Mouse (Mus musculus): ENCODE data around the gene Ptger4. TPM values are rescaled to one million over a fixed set of nuclear protein-coding genes. Genes with fewer than 3 reads are reported as not detected.
"Not testable (repeated sequence)": the region's sequence is repeated elsewhere in the genome, so short reads cannot be mapped to it uniquely, and the experiment has no call there.

Ptger4 gene
- total RNA-seq, 2 experiments from 2014 or later = 4.2 to 5.5 TPM

GRCm38 (mm10) chr15:5239361-5239760, 4.6 kb downstream of the Ptger4 start:
- no peak for ATAC-seq (replicated peaks; ENCODE audit: low FRiP score, poor library complexity, severe bottlenecking)

DNA sequence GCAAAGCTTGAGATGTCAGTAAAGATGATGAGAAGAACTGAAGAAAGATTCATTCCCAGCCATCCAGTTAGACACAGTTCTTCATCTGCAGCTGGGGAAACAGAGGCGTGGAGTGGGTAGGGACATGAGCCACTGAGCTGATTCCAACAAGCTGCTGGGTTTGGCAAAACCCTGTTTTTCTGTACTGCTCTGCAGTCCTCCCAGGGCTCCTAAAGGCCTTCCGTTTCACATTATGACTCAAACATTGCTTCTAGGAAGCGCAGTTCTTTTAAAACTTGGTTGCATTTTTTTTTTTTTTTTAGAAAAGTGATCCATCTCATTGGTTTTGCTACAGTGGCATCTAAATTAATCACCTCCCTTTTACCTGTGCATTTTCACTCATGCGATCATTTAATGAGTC, 5.4 kb downstream of the Ptger4 start:
- ATAC-seq (replicated peaks; ENCODE audit: low FRiP score, poor library complexity, severe bottlenecking) = no peak

- ATAC-seq (replicated peaks; ENCODE audit: low FRiP score, poor library complexity, severe bottlenecking) = no peak
Observed at GRCm38 (mm10) chr15:5238073-5238472, 5.9 kb downstream of the Ptger4 start.

DNA sequence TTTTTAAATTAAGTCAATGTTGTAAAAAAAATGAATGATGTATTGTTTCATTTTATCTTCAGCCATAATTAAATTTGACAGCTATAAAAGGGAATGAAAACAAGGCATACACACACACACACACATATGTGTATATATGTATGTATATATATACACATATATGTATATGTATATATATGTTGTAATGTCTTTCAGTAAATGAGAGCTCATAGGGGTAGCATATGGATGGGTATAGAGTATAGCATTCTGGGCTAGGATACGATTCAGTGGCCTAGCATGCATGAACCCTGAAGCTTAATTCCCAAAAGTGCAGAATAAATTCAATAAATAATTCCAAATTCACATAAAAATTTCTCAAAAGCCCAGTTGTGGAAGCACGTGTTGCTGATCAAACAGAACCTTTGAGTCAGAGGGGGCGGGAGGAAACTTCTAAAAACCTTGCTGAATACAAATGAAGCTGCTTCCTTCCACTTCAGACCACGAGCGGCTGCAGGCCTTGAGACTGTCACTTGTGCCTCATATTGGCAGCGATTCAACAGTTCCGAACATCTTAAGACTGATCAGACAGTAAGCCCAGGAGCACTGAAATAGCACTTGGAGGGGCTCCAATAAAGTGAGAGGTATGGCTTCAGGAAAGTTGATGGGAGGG, 6.9 kb downstream of the Ptger4 start:
- ATAC-seq (replicated peaks; ENCODE audit: low FRiP score, poor library complexity, severe bottlenecking) = no peak

DNA sequence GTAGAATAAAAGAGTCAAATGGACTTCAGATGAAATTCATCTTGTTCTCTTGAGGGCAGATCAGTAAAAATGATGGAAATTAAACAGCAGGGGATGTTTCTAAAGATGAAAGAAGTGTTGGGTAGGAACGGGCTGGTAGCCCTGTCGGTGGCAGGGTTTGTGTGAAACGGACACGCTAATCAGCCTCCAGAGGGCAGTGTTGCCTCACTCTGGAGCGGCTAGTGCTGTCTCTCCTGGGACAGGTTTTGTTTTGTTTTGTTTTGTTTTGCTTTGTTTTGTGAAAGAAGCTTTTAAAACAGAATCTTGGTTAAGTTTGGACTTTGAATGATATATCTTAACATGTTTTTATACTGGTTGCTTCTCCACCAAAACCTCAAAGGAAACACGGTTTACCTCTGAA, 7.4 kb downstream of the Ptger4 start:
- peak; percentile 81 for ATAC-seq (replicated peaks; ENCODE audit: low FRiP score, poor library complexity, severe bottlenecking)

DNA sequence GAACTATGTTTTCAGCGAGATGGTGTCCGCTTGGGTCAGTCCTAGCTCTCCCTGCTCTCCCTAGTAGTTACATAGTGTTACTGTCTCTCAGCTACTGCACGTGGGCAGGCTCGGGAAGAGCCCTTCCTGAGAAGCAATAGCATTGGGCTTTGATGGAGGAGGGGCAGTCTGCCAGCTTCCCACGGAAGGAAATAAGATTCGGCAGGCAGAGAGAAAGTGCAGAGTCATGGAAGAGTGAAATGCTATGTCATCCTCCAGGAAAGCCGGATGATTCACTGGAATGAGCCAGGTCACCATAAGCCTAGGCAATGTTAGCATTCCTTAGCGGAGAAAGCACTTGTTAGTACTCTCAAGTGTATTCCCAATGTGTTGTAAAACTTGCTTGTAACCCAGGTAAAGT, 8.5 kb downstream of the Ptger4 start:
- ATAC-seq (replicated peaks; ENCODE audit: low FRiP score, poor library complexity, severe bottlenecking) = peak; percentile 57

GRCm38 (mm10) chr15:5234659-5235058, 9.3 kb downstream of the Ptger4 start:
- ATAC-seq (replicated peaks; ENCODE audit: low FRiP score, poor library complexity, severe bottlenecking) = no peak

DNA sequence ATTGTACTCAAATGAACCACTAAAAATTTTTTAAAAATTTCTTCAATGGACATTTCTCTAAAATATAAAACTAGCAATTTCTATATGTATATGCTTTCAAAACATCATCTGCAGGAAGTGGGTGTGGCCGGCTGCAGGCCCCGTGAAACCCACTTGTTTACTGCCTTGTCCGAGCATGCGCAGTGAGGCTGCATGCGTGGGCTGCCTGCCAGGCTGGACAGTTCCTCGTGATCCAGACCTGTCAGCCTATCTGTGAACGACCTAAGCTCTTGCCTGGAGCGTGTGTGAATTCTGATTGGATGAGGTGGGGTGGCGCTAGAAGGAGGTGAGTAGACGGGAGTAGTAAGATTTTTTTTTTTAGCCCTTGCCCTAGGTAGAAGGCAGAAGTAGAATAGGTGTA, 13.2 kb downstream of the Ptger4 start:
- ATAC-seq (replicated peaks; ENCODE audit: low FRiP score, poor library complexity, severe bottlenecking) = not testable (repeated sequence)

- no peak for ATAC-seq (replicated peaks; ENCODE audit: low FRiP score, poor library complexity, severe bottlenecking)
Observed at GRCm38 (mm10) chr15:5220491-5220890, 23.5 kb downstream of the Ptger4 start.

GRCm38 (mm10) chr15:5209116-5209515, 34.9 kb downstream of the Ptger4 start:
- no peak for ATAC-seq (replicated peaks; ENCODE audit: low FRiP score, poor library complexity, severe bottlenecking)

DNA sequence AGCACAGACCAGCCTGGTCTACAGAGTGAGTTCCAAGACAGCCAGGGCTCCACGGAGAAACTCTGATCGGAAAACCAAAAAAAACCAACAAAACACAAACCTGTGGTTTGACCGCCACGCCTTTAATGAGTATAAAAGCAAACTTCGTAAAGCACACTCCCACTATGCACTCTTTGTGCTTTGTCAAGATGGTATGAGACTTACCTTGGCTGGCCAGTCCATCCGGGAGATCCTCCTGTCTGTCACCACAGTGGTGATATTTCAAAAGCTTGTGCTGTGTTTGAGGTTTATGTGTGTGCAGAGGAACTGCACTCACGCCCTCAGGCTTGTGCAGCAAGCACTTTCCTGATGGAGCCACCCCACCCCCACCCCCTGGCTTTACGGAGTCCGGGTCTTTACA, 38.8 kb downstream of the Ptger4 start:
- ATAC-seq (replicated peaks; ENCODE audit: low FRiP score, poor library complexity, severe bottlenecking) = no peak

DNA sequence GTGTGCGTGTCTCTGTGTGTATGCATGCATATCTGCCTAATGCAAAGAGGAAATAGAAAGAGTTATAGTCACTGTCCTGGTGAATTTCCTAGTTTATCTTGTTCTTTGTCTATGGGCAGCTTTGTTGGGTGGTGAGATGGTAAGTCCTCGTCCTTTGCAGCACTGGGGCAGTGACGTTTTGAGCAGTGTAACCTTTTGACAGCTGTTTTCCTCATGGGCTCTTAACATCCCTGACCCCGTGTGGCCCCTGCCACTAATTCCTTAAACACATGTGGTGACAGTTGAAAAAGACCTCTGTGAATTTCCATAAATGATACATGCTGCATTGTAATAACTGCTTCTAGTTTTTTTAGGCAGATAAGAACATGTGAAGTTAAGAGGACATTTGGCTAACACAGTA, 47.3 kb downstream of the Ptger4 start:
- no peak for ATAC-seq (replicated peaks; ENCODE audit: low FRiP score, poor library complexity, severe bottlenecking)

- ATAC-seq (replicated peaks; ENCODE audit: low FRiP score, poor library complexity, severe bottlenecking) = no peak
Observed at GRCm38 (mm10) chr15:5195987-5196514, 47.9 kb downstream of the Ptger4 start.

DNA sequence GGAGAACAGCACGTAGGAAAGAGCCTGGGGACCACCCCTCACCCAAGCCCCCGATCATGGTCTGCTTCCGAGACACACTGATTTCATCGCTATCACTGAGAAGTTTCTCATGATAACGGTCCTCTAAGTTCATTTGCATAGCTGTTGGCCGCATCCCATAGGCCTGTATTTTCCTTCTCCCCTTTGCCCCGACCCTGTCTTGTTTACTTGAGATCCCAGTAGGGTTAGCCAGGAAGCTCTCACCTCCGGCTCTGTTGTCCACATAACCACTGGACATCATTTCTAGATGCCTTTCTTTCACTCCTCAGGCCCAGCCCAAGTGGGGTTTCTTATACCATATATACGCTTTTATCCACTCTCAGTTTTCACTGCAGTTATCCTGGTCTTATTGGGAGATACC, 49.1 kb downstream of the Ptger4 start:
- ATAC-seq (replicated peaks; ENCODE audit: low FRiP score, poor library complexity, severe bottlenecking) = no peak

DNA sequence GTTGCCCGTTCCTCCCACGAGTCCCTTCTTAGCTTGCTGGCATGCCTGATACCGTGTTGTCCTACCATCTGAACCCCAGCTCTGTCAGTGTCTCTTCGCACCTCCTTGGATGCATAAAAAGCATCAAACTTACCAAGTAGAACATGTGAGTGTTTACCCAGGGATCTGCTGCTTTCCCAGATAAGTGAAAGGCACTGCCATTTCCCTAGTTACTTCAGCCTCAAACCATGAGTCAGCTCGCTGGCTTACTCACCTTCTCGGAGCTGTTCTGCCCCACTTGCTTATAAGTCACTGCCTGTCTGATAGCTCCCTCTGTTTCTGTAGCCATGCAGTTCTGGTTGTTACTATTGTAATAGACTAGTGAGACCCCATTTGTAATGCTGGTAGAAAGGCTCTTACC, 49.5 kb downstream of the Ptger4 start:
- ATAC-seq (replicated peaks; ENCODE audit: low FRiP score, poor library complexity, severe bottlenecking) = no peak

- ATAC-seq (replicated peaks; ENCODE audit: low FRiP score, poor library complexity, severe bottlenecking) = no peak
Observed at GRCm38 (mm10) chr15:5193833-5194232, 50.2 kb downstream of the Ptger4 start.

DNA sequence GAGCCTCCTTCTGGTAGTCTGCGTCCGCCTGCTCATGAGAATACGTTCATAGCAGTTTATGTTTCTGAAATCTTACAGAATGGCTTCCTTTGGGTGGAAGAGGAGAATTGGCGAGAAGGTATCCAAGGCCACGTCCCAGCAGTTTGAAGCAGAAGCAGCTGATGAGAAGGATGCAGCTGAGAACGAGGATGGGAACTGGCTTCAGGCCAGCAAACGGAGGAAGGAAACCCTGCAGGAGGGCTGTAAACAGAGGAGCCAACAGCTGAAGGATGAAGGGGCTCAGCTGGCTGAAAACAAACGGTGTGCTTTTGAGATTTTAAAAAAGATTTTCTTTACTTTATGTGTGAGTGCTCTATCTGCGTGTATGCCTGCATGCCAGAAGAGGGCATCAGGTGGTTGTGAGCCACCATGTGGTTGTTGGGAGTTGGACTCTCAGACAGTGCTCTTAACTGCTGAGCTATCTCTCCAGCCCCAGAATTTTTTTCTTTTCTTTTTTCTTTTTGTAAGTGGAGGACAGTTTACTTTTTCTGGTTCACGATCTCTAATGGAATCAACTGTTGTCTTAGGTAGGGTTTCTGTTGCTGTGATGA, 54.4 kb downstream of the Ptger4 start:
- no peak for ATAC-seq (replicated peaks; ENCODE audit: low FRiP score, poor library complexity, severe bottlenecking)

DNA sequence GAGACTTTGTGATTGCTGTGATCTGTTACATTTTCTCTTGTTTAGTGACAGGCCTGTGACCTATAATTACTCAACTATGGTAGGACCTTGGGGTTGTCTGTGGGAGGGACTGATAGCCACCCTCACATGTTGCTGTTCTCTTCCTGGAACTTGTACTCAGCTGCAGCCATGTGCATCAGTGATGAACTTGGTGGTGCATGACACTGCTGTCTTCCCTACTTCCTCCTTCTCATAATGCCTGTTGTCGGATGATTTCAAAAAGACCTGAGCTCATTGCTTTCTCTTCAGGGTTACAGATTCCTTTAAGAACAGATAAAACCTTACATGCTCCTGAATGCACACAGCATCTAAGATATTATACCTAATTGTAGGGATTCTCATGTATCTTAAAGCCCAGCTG, 56.0 kb downstream of the Ptger4 start:
- ATAC-seq (replicated peaks; ENCODE audit: low FRiP score, poor library complexity, severe bottlenecking) = no peak

GRCm38 (mm10) chr15:5187116-5187515, 56.9 kb downstream of the Ptger4 start:
- no peak for ATAC-seq (replicated peaks; ENCODE audit: low FRiP score, poor library complexity, severe bottlenecking)

- no peak for ATAC-seq (replicated peaks; ENCODE audit: low FRiP score, poor library complexity, severe bottlenecking)
Observed at GRCm38 (mm10) chr15:5186293-5186675, 57.7 kb downstream of the Ptger4 start.

DNA sequence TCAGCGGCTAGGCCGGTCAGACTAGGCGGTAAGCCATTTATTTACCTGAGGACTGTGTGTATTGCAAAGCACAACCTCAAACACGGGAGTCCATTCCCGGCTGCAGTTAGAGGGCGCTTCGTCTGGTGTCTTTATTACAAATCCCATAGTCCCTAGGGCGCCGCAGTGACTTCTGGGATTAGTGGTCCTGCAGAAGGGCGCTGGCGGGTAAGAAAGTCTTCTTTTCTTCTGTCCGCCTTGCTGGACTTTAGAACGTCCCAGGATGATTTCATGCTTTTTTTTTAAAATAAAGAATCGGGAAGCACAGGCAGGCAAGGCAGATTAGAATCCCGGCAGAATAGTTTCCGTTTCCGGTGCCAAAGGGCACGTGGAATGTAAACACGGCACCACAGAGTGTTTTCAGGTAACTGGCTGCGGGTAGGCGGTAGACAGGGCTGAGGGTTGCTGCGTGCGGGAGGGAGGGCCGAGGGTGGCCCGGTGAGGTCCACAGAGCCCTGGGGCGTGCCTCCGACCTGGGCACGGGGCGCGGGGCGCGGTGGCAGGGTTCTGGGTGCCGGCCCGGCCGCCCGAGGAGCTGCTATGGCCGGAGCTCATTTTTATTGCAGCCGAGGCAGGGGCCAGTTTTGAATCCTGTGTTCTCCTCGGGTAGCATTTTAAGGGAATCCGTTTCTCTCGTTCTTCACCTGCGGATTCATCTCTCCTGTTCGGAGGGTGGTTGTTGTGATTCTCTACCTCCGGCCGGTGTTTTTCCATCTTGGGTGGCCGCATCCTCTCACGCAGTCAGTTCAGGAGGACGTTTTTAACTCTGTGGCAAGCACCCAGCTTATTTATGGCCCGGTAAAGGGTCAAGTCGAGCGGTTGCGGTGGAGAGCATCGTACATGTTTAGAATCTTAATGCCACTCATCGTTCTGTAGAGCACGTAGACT, 58.4 kb downstream of the Ptger4 start, which contains the start of gene Ttc33:
Gene Ttc33, plus strand, starts transcription at position 160 of the 927 bp plus-strand sequence.
- ATAC-seq (replicated peaks; ENCODE audit: low FRiP score, poor library complexity, severe bottlenecking) = peak; percentile 89

All from erythroid progenitor cell, adult 5-6 weeks (primary cell).